Mouse (Mus musculus): ENCODE measurements around the gene Tmem189. TPM values are rescaled to one million over a fixed set of nuclear protein-coding genes. Genes with fewer than 3 reads are reported as not detected.

The Tmem189 gene
- polyA plus RNA-seq, 1 experiment from 2014 or later: 52.8 TPM

DNA sequence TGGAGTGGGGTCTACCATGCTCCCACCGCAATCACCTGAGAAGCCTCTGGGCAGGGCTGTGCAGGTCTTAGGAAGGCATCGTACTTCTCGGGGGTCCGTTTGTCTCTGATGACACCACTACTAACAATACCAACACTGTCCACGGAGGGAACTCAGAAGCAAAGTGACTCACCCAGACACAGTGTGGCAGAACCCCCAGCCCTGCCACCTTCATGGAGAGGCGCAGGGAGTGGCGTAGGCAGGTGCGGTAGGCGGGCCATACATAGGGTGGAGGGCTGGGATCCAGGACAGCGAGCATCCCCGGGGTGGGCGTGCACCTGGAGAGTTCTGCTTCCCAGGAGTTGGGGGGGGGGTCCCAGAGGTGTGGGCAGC lies 1.5 kb downstream of the Tmem189 start:
- H3K36me3 ChIP-seq (ENCODE audit: control insufficient read depth, insufficient read depth, low read length): no peaks in the 10 kb centered on the region
- peaks cover 7% of the 10 kb centered on the region; the same call in 1 of the 2 replicates for H3K27me3 ChIP-seq (ENCODE audit: control insufficient read depth, insufficient read depth, low read length)
- H3K4me2 ChIP-seq (replicated peaks; ENCODE audit: low read depth, low read length): peak overlapping the region; percentile 98
- H3K9me3 ChIP-seq (ENCODE audit: control insufficient read depth, low read length): no peaks in the 10 kb centered on the region
- peaks cover 9% of the 10 kb centered on the region; the same call in 1 of the 2 replicates for H3K4me1 ChIP-seq (ENCODE audit: control insufficient read depth, insufficient read depth, low read length)
- H3K9ac ChIP-seq (ENCODE audit: low read depth, low read length): peak overlapping the region; percentile 73; the same call in 1 of the 2 replicates
- WGBS: 21% methylated on average over 12 of the region's 12 CpGs
- H3K27ac ChIP-seq (ENCODE audit: low read depth, low read length): no peak overlapping the region
- peak overlapping the region; percentile 67 for H3K4me3 ChIP-seq (ENCODE audit: low read length)
- ATAC-seq (ENCODE audit: low FRiP score, low TSS enrichment): peak; percentile 29

DNA sequence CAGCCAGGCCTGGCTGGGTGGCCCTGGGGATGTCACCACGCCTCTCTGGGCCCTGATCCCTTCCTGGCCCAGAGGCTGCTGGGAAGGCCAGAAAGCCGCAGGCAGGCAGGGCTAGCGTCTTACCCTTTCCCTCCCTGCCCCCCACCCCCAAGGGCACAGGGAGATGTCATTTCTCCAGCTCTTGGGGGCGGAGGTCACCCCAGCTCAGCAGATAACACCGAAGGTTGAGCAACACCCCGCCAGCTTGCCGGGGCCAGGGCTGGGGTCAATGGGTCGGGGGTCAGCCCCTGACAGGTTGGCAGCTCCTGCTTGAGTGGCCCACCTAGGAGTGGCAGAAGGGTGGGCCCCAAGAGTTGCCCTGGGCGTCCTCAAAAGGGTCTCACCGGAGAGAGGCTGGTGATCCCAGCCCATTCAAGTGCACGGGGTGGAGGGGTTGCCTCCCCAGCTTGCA lies 1.9 kb downstream of the Tmem189 start:
- ATAC-seq (ENCODE audit: low FRiP score, low TSS enrichment): no peak
- no peak overlapping the region for H3K4me2 ChIP-seq (replicated peaks; ENCODE audit: low read depth, low read length)

DNA sequence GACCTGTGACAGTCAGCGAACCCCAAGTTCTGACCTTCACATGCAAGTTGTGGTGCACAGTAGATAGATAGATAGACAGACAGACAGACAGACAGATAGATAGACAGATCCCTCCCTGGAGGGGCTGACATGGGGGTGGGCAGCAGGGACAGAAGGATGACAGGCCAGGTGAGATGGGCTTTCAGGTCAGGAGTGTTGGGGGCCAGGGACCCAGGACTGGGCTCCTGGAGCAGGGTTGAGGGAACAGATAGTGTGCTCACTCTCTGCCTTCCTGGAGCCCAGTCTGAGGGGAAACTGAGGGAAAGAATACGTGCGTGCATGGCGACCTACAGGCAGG lies 2.4 kb downstream of the Tmem189 start:
- H3K36me3 ChIP-seq (ENCODE audit: control insufficient read depth, insufficient read depth, low read length): no peaks in the 10 kb centered on the region
- H3K4me3 ChIP-seq (ENCODE audit: low read length): no peak overlapping the region
- peaks cover 7% of the 10 kb centered on the region; the same call in 1 of the 2 replicates for H3K27me3 ChIP-seq (ENCODE audit: control insufficient read depth, insufficient read depth, low read length)
- H3K4me1 ChIP-seq (ENCODE audit: control insufficient read depth, insufficient read depth, low read length): peaks cover 9% of the 10 kb centered on the region; the same call in 1 of the 2 replicates
- H3K27ac ChIP-seq (ENCODE audit: low read depth, low read length): no peak overlapping the region
- H3K9ac ChIP-seq (ENCODE audit: low read depth, low read length): no peak overlapping the region
- WGBS: 81% methylated on average over 4 of the region's 4 CpGs
- no peak overlapping the region for H3K4me2 ChIP-seq (replicated peaks; ENCODE audit: low read depth, low read length)
- H3K9me3 ChIP-seq (ENCODE audit: control insufficient read depth, low read length): no peaks in the 10 kb centered on the region
- ATAC-seq (ENCODE audit: low FRiP score, low TSS enrichment): no peak

More for the DNA sequence above, 1.9 kb downstream of the Tmem189 start:
- Histone ChIP-seq H3K36me3 (ENCODE audit: control insufficient read depth, insufficient read depth, low read length) (no peaks in the 10 kb centered on the region), H3K4me3 (ENCODE audit: low read length) (no peak overlapping the region), H3K27me3 (ENCODE audit: control insufficient read depth, insufficient read depth, low read length) (peaks cover 7% of the 10 kb centered on the region; the same call in 1 of the 2 replicates), H3K27ac (ENCODE audit: low read depth, low read length) (no peak overlapping the region), H3K4me1 (ENCODE audit: control insufficient read depth, insufficient read depth, low read length) (peaks cover 9% of the 10 kb centered on the region; the same call in 1 of the 2 replicates), H3K9ac (ENCODE audit: low read depth, low read length) (no peak overlapping the region), H3K9me3 (ENCODE audit: control insufficient read depth, low read length) (no peaks in the 10 kb centered on the region)
- WGBS: 51% methylated on average over 11 of the region's 11 CpGs

DNA sequence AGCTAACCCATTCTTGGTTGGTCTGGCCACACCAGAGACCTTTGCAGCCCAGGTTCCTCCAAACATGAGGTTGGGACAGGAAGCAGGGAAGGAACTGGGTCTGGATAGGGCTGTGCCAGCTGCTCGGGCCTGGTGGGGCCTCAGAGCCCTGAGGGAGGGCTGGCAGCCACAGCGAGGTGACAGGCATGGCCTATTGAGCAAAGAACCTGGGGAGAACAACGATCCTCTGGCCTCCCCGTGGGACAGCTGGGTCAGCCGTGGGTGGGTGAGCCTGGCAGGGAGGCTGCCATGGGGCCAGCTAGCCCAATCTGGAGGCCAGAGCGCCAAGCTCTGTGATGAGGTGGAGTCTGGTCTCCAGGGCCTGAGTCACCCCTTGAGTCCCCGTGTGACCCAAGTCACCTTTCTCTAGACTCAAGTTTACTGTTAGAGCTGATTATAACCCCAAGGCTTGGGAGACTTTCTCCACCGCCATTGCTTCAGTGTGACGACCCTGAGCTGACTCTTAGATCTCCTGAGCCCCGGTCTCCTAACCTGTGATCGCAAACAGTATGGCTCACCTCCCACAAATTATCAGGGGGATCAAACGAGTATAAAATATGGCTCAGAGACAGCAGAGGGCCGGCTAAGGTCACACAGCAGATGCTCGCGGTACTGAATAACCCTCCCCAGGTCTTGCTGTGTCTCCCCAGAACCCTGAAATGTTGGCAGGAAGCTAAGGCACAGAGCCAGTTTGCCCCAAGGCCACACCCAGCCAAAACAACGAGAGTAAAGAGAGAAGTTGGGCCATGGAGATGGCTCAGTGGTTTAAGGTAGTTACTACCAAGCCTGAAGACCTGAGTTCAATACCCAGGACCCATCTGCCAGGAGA lies 3.0 kb downstream of the Tmem189 start:
- WGBS: 66% methylated on average over 16 of the region's 16 CpGs
- H3K9ac ChIP-seq (ENCODE audit: low read depth, low read length): no peak overlapping the region
- peaks cover 7% of the 10 kb centered on the region; the same call in 1 of the 2 replicates for H3K27me3 ChIP-seq (ENCODE audit: control insufficient read depth, insufficient read depth, low read length)
- H3K27ac ChIP-seq (ENCODE audit: low read depth, low read length): no peak overlapping the region
- H3K4me1 ChIP-seq (ENCODE audit: control insufficient read depth, insufficient read depth, low read length): peaks cover 9% of the 10 kb centered on the region; the same call in 1 of the 2 replicates
- H3K9me3 ChIP-seq (ENCODE audit: control insufficient read depth, low read length): no peaks in the 10 kb centered on the region
- no peak for ATAC-seq (ENCODE audit: low FRiP score, low TSS enrichment)
- no peaks in the 10 kb centered on the region for H3K36me3 ChIP-seq (ENCODE audit: control insufficient read depth, insufficient read depth, low read length)
- no peak overlapping the region for H3K4me2 ChIP-seq (replicated peaks; ENCODE audit: low read depth, low read length)
- H3K4me3 ChIP-seq (ENCODE audit: low read length): no peak overlapping the region

DNA sequence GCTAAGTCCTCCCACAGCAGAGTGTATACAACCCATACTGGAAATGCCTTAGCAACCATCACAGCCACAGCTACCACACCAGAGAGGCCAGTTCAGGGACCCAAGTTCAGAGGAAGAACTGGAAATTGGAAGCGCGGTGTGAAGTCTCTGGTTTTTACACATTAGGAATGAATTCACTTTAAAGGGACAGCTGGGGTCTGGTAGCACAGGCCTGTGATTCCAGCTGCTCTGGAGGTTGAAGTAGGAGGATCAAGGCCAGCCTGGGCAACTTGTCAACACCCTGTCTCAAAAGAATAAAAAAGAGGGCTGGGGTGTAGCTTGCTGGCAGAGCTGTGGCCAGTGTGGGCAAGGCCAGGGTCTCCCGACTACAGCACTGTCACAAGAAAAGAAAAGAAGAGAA lies 3.8 kb downstream of the Tmem189 start:
- Histone ChIP-seq H3K27me3 (ENCODE audit: control insufficient read depth, insufficient read depth, low read length) (peaks cover 7% of the 10 kb centered on the region; the same call in 1 of the 2 replicates), H3K36me3 (ENCODE audit: control insufficient read depth, insufficient read depth, low read length) (no peaks in the 10 kb centered on the region), H3K4me1 (ENCODE audit: control insufficient read depth, insufficient read depth, low read length) (peaks cover 9% of the 10 kb centered on the region; the same call in 1 of the 2 replicates), H3K9ac (ENCODE audit: low read depth, low read length) (no peak overlapping the region), H3K4me2 (replicated peaks; ENCODE audit: low read depth, low read length) (no peak overlapping the region), H3K27ac (ENCODE audit: low read depth, low read length) (no peak overlapping the region), H3K9me3 (ENCODE audit: control insufficient read depth, low read length) (no peaks in the 10 kb centered on the region), H3K4me3 (ENCODE audit: low read length) (no peak overlapping the region)
- WGBS: 83% methylated on average over 3 of the region's 3 CpGs
- ATAC-seq (ENCODE audit: low FRiP score, low TSS enrichment): no peak

DNA sequence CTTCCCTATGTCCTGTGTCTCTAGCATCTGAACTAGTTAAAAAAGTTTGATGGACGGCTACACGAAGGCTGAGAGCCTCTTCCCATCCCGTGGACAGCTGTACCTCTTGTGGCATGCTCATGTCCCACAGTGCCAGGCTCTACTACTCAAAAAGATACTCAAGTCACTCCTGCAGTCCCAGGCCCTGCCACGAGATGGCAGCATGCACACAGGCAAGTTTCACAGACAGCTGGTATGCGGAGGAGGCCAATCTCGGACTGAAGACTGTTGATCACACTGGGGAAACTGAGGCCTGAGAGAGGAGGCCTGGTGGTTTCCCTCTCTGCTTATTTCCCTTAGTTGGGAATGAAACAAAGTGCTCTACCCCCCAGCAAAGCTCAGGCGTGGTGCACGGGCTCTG lies 4.5 kb downstream of the Tmem189 start:
- 10% methylated on average over 8 of the region's 8 CpGs for WGBS
- ATAC-seq (ENCODE audit: low FRiP score, low TSS enrichment): no peak
- Histone ChIP-seq H3K36me3 (ENCODE audit: control insufficient read depth, insufficient read depth, low read length) (no peaks in the 10 kb centered on the region), H3K4me3 (ENCODE audit: low read length) (no peak overlapping the region), H3K9ac (ENCODE audit: low read depth, low read length) (no peak overlapping the region), H3K4me1 (ENCODE audit: control insufficient read depth, insufficient read depth, low read length) (peaks cover 6% of the 10 kb centered on the region; the same call in 1 of the 2 replicates), H3K27me3 (ENCODE audit: control insufficient read depth, insufficient read depth, low read length) (peaks cover 4% of the 10 kb centered on the region; the same call in 1 of the 2 replicates), H3K4me2 (replicated peaks; ENCODE audit: low read depth, low read length) (no peak overlapping the region), H3K27ac (ENCODE audit: low read depth, low read length) (no peak overlapping the region), H3K9me3 (ENCODE audit: control insufficient read depth, low read length) (no peaks in the 10 kb centered on the region)

DNA sequence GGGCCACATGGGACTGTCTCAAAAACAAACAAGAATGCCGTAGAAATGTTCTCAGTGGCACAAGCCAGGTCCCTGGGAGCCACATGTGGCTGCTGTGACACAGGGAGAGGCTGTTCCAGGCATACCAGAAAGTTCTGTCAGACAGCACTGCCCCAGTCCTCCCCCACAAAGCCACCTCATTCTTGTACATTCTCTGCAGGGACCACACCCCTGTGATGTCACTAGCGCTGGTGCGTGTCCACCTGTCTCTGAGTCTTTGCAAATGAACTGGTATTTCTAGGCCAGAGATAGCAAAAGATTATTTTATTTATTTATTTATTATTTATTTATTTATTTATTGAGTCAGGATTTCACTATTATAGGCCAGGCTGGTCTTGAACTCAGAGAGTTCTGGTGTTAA lies 5.9 kb downstream of the Tmem189 start:
- ATAC-seq (ENCODE audit: low FRiP score, low TSS enrichment): no peak
- Histone ChIP-seq H3K9me3 (ENCODE audit: control insufficient read depth, low read length) (no peaks in the 10 kb centered on the region), H3K4me3 (ENCODE audit: low read length) (no peak overlapping the region), H3K36me3 (ENCODE audit: control insufficient read depth, insufficient read depth, low read length) (no peaks in the 10 kb centered on the region), H3K4me2 (replicated peaks; ENCODE audit: low read depth, low read length) (no peak overlapping the region), H3K27me3 (ENCODE audit: control insufficient read depth, insufficient read depth, low read length) (no peaks in the 10 kb centered on the region), H3K4me1 (ENCODE audit: control insufficient read depth, insufficient read depth, low read length) (peaks cover 2% of the 10 kb centered on the region; the same call in 1 of the 2 replicates), H3K9ac (ENCODE audit: low read depth, low read length) (no peak overlapping the region), H3K27ac (ENCODE audit: low read depth, low read length) (no peak overlapping the region)
- 69% methylated on average over 3 of the region's 3 CpGs for WGBS

DNA sequence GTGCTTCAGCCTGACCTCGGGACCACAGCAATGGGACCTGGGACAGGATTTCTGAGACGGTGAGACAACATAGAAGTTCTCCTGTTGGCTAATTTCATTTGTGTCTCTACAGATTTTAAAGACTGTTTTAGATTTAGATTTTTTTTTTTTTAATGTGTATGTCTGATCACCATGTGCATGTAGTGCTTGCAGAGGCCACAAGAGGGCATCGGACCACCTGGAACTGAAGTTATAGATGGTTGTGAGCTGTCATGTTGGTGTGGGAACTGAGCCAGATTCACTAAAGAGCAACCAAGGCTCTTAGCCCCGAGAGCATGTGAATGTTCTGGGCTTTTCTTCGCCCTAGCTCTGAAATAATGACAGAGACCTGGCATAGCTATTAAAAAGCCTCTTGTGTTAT lies 9.0 kb downstream of the Tmem189 start:
- no peak overlapping the region for H3K27ac ChIP-seq (ENCODE audit: low read depth, low read length)
- H3K9me3 ChIP-seq (ENCODE audit: control insufficient read depth, low read length): no peaks in the 10 kb centered on the region
- 53% methylated on average over 5 of the region's 5 CpGs for WGBS
- H3K36me3 ChIP-seq (ENCODE audit: control insufficient read depth, insufficient read depth, low read length): no peaks in the 10 kb centered on the region
- no peak overlapping the region for H3K4me2 ChIP-seq (replicated peaks; ENCODE audit: low read depth, low read length)
- no peak for ATAC-seq (ENCODE audit: low FRiP score, low TSS enrichment)
- no peaks in the 10 kb centered on the region for H3K27me3 ChIP-seq (ENCODE audit: control insufficient read depth, insufficient read depth, low read length)
- H3K4me1 ChIP-seq (ENCODE audit: control insufficient read depth, insufficient read depth, low read length): no peaks in the 10 kb centered on the region
- no peak overlapping the region for H3K9ac ChIP-seq (ENCODE audit: low read depth, low read length)
- H3K4me3 ChIP-seq (ENCODE audit: low read length): no peak overlapping the region

DNA sequence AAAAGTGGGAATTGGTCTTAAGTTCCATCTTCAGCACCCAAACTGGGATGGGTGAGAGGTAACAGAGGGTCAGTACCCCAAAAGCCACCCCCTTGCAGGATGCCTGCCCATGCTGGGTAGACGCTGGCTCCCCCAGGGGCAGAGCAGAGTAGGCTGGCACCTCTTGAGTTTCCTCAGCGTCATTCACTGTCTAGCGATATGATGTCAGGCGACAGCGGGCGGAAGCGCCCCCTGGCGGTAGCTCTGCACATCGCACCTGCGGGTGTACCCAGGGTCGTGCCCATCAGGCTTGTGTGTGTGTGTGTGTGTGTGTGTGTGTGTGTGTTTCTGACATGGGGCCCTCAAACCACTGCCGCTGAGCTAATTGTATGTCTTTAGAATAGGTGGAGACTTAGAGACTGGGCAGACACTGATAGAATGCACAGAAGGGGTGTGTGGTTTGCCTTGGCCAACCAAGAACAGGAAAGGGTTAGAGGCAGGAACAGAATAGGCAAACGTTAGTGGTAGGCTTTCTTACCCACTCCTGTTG lies 9.7 kb downstream of the Tmem189 start:
- Histone ChIP-seq H3K36me3 (ENCODE audit: control insufficient read depth, insufficient read depth, low read length) (no peaks in the 10 kb centered on the region), H3K9me3 (ENCODE audit: control insufficient read depth, low read length) (no peaks in the 10 kb centered on the region), H3K27me3 (ENCODE audit: control insufficient read depth, insufficient read depth, low read length) (no peaks in the 10 kb centered on the region), H3K4me3 (ENCODE audit: low read length) (no peak overlapping the region), H3K4me2 (replicated peaks; ENCODE audit: low read depth, low read length) (no peak overlapping the region), H3K9ac (ENCODE audit: low read depth, low read length) (no peak overlapping the region), H3K4me1 (ENCODE audit: control insufficient read depth, insufficient read depth, low read length) (no peaks in the 10 kb centered on the region), H3K27ac (ENCODE audit: low read depth, low read length) (no peak overlapping the region)
- 2% methylated on average over 13 of the region's 13 CpGs for WGBS
- peak; percentile 84 for ATAC-seq (ENCODE audit: low FRiP score, low TSS enrichment)

Data from kidney, embryonic 14.5 days (tissue).